Mouse (Mus musculus): ENCODE data around the gene Wwp2.

DNA sequence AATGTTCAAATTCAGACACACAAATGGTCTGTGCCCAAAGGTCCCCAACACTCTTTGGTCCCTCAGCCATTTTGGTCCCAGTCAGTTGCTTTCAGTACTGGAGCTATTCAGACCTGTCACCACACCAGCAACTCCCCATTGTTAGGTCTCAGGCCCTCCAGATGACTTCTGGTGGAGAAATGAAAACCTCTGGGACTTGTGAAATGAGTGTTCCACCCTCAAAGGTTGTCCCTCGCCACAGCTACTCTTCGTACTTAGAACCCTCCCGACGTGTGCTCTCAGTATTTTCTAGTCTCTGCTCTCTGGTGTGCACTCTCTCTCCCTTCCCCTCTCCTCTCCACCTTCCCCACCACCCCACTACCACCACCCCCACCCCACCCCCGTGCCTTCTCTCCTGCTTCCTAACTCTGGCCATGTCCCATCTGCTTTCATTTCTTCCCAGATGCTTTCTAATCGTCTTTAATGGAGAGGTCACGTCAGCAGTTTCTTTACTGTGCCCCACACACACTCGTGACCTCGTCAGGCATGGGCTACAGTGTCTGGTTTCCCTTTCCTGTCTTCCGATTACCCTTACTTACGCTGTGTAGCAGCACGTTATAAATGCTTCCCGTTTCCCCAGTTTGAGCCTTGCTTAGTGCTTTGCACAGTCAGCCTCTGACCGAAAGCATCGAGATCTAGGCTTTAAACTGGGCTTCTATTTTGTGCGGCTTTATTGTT, 124.8 kb downstream of the Wwp2 start:
- TF ChIP-seq POLR2A (IDR thresholded peaks at IDR 0.05; ENCODE audit: low read depth, low read length): no peak
- no peak for TF ChIP-seq CTCF (conservative IDR thresholded peaks at IDR 0.05; ENCODE audit: insufficient read depth, insufficient read length, low read depth, low read length)

All from kidney, adult 2 months (tissue).